Mouse (Mus musculus) megakaryocyte progenitor cell, adult 5-6 weeks (primary cell): ENCODE results near the gene Rps27. TPM values are rescaled to one million over a fixed set of nuclear protein-coding genes. Genes with fewer than 3 reads are reported as not detected.

Experiments
- ATAC-seq: replicated peaks from 2 replicates; pipeline ENCODE4 v1.8.0; 2016; ENCODE audit warnings: mild to moderate bottlenecking, moderate TSS enrichment, inconsistent platforms; ENCODE audit not compliant: poor library complexity
- total RNA-seq, 2 experiments: library from RNA; stranded (forward) in 1 of 2; stranded (reverse) in 1 of 2; fragments of 157-497, 149-512 nt in 1 of 2; fragments of 200-1000 nt in 1 of 2; gene quantifications; 2 replicates each; pipeline versions ENCODE4 v1.2.3 to v1.2.4; 2015 to 2017

Rps27 gene
- total RNA-seq, 2 experiments from 2014 or later = 3,216 to 5,654 TPM

DNA sequence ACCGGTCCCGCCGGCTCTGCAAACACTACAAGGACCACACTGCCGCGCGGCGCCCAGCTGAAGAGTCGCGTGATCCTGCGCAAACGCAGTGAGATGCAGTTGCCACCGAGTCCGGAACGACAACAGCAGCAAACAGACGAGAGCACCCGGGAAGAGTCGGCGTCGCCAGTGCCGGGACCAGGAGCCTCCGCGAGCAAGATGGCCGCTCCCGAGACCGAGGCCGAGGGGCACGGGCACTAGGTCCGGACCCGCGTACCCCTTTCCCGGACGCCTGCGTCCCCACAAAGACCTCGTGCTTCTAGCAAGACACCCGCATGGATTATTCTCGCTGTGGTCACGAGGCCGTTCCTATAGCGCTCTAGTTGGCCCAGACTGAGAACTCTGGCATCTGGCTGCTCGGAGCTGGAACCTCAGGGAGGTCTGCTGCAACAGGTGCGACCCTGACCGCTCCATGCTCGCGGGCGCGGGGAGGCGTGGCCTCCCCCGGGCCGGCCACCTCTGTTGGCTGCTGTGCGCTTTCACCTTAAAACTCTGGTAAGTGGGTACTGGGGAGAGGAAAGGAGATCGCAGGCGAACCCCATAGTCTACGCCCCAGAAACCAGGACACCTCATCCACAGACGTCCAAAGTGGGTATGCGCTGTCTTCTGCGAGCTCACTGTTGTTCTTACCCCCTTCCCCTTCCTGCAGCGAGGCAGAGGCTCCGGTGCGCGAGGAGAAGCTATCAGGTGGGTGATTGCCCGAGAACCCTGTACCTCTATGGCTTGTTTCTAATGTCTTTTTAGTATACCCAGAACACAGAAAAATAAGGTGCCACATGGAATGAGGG, 18.3 kb upstream of the Rps27 start, which contains the start of gene Jtb:
TSS of gene Jtb (plus strand) at position 91 of the 827 bp plus-strand sequence.
- ATAC-seq = peak; percentile 97

DNA sequence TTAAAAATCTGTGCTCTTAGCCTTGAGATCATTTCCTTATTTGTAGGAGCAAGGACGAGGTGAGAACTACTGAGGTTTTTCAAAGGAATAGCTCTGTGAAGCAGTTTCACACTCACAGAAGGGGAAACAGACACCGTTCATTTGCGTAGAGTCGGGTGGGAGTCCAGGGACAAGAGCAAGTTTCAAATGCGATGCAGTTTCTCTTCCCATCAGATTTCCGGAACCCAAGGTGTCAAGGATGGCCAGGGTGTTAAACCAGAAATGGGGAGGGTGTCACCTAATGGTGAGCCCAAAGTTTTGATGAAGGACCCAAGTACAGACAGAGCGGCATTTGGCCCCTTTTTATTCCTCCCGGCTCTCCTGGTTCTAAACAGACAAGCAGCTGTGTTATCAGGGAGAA, 17.6 kb upstream of the Rps27 start:
- ATAC-seq = peak; percentile 24

DNA sequence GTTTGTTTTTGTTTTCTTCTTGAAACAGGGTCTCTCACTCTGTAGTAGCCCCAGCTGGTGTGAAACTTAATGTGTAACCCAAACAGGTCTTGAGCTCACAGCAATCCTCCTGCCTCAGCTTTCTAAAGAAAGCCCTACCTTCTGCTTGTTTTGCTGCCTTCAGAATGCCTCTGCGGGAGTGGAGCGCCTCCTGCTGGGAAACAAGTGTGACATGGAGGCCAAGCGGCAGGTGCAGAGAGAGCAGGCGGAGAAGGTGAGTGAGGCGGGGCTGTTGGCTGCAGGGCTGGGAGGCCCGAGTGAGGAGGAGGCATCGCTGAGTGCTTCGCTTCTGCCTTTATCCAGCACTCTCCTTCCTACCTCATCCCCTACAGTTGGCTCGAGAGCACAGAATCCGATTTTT, 10.9 kb upstream of the Rps27 start:
- ATAC-seq = no peak

DNA sequence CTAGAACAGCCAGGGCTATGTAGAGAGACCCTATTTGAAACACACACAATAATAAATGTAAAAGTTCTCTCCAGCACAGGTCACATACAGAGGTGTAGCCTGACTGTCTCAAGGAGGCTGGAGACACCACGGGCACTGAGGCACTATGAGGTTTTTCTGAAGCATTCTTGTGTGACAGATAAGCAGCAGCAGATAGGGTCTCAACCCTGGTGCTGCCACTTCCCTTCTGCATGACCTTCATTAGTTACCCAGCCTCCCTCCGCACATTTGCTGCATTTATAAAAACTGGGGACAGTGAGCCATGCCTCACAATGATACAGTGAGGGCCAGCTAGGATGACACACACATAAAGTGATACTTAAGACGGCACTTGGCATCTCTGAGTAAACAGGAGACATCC, 9.5 kb upstream of the Rps27 start:
- ATAC-seq = no peak; the same call in 1 of the 2 replicates

DNA sequence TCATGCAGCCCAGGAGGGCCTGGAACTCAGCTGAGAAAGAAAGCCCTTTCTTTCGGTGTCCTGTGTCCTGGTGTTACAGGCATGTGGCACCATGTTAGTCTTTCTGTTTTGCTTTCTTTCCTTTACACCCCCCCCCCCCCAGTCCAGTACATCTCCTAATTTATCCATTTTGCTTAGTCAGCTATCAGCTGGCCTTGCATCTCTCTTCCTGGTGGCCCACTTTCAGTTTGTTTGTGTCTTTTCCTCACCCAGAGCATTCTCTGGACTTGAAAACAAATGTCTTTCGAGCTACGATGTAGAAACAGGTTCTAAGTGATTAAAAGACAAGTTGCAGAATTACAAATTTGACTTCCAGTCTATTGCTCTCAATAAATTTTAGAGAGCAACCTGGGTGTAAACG, 9.0 kb upstream of the Rps27 start:
- no peak for ATAC-seq

DNA sequence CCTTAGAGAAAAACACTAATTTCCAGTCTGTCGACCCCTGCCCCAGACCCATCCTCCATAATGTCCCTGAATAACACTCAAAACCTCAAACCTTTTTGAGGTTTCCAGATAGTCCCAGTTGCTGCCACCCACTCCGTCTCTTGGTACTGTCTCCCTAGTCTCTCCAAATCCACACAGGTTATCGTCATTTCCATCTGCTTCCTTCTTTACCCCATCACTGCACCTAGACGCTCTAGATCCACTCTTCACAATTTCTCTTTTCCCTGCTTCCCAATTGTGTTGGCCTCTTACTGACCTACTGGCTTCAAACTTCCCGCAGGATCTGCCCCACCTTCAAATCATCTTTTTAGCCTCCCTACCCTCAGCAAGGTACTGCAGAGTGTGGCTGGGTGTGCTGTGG, 7.7 kb upstream of the Rps27 start:
- ATAC-seq = peak; percentile 28; the same call in 1 of the 2 replicates

DNA sequence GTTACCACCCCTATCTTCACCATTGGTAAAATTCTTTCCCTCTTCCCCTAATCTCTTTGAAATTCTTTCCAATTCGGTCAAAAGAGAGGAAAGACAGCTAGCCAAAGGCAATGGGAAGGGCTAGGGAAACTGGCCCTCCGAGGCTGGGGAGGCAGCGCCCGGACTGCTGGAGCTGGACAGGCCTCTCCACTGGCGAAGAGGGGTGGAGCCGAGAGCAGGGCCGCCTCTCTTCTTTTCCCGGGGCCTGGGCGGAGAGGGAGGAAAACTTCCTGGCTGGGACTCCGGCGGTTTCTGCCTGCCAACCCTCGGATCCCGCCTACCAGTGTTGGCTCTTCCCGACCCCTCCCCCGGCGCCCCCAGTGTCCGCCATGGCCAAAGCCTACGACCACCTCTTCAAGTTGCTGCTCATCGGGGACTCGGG, 7.1 kb upstream of the Rps27 start:
- ATAC-seq = peak; percentile 40

DNA sequence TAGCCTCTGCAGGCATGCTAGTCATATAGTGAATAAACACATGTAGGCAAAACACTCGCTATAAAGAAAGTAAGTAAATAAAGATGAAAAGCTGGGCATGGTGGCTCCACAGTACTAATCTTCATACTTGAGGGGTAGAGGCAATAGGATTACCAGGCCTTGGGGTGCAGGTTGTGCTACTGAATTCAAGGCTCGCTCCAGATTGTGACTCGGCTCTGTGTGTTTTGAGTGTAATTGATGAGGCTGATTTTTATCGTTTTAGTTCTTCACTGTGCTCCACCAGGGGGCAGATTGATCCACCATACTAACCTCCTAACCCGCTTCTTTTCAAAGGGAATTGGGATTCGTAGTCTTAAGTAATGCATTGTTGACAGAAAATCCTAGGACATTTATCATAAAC, 6.6 kb upstream of the Rps27 start:
- ATAC-seq = peak; percentile 76

DNA sequence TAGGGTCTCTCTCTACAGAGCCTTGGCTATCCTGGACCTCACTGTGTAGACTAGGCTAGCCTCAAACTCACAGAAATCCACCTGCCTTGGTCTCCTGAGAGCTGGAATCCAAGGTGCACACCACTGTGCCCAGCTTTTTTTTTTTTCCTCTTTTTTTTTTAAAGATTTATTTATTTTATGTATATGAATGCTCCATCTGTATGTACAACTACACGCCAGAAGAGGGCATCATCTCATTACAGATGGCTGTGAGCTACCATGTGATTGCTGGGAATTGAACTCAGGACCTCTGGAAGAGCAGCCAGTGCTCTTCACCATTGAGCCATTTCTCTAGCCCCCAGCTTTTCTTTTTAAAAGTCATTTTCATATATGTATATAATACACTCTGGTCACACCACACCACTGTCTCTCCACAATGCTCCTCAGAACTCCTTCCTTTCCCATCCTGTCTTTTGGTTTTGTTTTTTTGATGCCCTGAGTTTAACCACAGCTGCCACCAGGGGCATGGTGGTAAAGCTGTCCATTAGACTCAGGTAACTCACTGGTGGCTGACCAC, 2.5 kb upstream of the Rps27 start:
- ATAC-seq = no peak

DNA sequence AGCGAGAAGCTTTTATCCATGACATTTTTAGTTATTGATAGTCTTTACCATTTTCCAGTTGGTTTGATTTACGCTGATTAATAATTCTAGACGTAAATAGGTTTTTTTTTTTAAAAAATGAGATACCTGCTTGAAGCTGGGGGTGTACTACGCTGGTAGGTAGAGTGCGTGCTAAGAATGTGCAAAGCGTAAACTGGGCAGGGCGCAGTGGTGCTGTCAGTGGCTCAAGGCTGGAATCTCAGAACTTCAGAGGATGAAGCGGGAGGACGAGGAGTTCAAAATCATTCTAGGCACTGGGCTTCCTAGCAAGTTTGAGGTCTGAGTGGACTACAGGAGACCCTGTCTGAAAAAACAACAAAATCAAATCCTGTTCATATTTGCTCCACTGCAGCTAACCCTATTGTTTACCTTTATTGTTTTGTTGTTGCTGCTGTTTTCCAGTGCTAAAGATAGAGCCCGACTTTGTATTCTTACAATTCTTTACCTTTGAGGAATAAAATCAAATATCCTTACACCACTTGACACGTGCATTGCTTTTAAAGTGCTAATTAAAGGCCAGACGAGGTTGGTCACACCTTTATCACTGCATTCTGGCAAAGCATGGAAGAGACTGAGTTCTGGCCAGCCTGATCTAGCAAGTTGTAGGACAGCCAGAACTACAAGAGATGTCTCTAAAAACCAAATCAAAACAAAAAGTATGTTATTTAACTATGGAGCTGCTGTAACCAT, 669 bp upstream of the Rps27 start:
- ATAC-seq = no peak

DNA sequence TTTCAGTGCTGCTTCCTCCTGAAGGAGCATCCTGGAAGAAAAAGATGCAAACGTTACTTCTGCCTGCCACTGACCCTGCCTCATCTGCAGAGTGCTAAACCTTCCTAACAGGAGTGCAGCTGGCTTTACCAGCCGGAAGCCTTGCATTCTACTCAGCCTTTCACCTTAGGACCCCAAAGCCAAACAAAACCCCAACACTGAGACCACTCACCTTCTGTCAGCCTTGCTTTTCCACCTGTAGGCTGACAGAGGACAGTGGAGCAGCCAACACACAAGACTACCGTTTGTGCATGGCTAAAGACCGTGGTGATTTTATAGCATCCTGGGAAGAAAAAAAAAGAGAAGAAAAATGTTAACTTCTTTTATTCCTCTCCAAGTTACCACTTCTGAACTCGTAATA, 728 bp downstream of the Rps27 start:
- no peak for ATAC-seq

DNA sequence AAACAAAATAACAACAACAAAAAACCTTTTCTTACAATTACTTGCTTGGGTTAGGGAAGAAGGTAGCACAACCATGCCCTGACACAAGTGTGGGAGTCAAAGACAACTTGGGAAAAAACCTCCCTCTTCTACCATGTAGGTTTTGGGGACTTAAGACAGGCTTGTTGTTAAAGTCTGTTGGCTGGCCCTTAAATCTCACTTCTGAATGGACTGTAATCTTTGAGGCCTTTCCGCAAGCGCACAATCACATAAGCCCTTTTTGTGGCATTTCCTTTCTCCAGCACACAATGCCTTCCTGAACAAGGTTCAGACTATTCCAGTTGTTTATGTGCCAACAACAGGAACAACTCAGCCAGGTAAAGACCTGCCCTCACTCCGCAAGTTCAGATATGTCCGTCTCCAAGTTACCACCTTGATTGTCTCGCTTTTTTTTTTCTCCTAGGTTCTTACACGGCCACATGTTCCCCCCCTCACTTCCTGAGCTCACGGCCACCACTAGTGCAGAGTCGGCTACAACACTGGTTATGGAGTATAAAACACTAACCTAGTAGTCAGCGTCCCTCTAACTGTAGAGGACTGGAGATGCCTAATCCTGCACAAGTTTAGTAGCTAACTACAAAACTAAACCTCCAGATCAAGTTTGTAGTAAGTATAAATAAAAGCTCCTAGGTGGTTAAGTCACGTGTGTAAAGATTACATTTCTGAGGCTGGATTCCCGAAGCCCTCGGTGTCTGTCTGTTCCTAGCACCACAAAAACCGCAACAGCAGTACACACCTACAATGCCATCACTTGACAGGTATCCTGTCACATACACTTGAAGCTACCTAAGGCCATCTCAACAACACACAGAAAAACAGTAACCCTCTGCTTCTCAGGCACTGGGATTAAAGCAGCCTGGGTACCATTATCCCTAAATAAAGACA, 1.7 kb downstream of the Rps27 start:
- ATAC-seq = no peak

DNA sequence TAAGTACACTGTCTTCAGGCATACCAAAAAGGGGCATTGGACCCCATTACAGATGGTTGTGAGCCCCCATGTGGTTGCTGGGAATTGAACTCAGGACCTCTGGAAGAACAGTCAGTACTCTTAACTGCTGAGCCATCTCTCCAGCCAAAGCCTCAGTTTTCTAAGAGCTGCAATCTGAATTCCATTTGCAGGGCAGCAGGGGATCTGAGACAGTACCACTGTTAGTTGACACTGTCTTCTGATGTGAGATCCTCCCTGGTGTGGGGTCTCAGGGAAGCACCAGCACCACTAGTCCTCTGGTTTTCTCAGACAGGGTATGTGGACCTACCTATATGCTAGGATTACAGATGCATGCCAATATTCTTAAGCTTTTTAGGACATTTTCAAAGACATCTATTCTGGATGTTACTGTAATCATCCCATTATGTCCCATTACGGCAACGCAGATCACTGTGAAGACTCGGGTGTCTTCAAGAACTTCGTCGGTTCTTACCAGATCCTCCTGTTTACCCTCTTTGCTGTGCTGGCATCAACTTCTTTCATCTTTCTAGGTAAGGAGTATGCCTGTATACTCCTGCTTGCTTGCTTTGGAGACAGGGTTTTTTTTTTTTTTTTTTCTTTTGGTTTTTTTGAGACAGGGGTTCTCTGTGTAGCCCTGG, 3.4 kb downstream of the Rps27 start:
- ATAC-seq = no peak

DNA sequence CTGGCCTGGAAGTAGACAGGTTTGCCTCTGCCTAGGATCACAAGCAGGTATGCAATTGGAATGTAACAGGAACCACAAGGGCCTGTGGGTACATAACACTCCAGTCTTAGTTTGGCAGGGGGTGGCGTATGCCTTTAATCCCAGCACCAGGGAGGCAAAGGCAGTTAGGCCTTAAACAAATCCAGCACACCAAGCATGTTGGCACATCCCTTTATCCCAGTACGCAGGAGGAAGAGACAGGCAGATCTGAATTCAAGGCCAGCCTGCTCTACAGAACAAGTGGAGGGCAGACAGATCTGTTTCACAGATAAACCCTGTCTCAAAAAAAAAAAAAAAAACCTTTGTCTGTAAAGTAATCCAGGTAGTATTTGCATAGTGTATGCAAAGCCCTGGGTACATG, 4.8 kb downstream of the Rps27 start:
- no peak for ATAC-seq

DNA sequence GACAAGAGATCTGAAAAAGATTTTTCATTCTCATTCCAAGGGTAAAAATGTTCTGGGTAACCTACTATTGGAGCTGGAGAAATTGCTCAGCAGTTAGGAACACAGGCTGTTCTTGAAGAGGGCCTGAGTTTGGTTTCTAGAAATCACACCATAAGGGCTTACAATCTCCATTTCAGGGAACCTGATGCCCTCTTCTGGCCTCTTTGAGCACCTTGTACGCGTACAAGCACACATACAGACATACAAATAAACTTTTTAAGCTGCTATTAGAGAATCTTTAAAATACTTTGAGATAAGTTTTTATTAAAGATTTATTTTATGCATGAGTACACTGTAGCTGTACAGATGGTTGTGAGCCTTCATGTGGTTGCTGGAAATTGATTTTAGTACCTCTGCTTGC, 8.9 kb downstream of the Rps27 start:
- no peak for ATAC-seq

DNA sequence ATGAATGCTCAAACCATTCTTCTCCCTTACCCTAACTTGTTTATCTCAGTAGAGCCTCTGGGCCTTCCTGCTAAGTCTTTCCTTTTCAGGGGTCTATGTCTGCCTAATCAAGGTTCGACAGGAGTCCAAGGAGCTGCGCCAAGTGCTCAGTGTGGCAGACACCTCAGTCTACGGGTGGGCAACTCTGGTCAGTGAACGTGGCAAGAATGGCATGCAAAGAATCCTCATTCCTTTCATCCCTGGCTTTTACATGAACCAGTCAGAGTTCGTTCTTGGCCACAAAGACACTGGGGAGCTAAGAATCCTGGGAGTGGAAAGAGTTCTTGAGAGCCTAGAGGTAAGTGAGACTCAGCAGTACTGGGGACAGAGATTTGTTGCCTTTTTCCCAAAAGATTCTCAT, 9.8 kb downstream of the Rps27 start:
- ATAC-seq = no peak

DNA sequence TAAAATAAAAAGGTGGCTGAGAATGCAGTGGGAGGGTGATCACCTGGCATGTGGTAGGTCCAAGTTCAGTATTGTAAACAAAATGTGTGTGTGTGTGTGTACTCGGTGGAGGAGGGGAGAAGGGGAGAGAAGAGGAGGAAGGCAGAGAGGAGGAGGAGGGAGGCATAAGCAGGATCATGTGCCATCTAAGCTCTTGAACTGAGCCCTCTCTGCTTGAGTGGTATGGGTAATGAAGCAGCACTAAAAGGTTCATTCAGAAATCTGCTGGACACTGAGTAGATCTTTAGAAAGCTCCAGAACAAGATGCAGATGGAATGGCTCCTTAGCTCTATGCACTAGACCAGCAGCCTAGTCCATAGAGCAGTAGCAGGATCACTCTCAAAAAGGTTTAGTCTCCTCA, 10.6 kb downstream of the Rps27 start:
- no peak for ATAC-seq

DNA sequence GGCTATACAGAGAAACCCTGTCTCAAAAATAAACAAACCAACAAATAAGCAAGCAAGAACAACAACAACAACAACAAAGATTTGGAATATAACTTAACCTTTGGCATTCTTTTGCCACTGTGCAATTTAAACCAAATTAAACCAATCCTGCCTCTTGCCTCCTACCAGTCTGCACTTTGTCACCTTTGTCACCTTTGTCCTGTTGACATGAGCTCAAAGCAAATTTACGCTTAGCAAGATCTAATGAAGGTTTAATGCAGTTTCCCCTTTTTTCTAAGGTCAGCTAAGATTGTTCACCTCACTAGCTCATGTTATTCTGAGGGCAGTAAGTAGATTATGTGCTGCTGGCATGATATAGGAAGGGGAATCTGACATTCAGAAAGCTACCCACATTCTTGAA, 15.9 kb downstream of the Rps27 start:
- ATAC-seq = no peak

DNA sequence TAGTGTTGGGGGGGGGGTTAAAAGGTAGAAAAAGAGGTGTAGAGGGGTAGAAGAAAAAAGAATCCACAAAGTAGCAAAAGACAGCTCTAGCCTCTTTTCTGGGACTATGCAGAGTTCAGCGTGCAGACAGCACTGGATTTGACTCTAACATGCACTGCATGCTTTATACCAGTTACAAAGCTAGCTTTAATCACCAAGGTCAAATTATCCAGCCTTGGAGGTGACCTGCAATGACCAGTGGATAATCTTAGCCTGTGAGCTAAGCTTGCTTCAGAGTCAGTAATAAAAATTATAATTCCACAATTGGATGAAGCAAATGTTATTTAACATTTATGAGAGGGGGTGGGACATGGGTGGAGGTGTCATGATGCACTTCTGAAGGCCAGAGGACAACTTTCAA, 17.8 kb downstream of the Rps27 start:
- ATAC-seq = no peak

DNA sequence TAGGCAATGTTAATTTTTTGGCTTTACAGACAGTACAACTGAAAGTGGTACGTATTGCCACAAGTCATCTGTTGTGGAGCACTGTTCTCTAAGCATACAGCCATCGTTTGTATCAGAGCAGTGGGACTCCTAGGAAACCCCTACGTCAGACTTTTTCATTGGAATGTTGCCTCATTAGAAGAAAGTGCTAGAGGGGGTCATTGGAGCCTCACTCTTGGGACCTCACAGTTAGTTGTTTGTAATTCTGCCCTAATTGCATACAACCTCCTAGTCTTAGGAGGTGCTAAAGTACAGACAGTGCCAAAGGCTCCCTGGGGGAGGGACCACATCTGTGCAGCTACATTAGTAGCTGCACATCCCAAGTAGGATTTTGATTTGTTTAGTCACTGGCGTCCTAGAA, 18.7 kb downstream of the Rps27 start:
- no peak for ATAC-seq
